Mouse (Mus musculus) Patski (cell line): ENCODE measurements at regions not wholly inside any gene's neighbourhood (a gene's known extent, or its start where the extent isn't known, plus 50 kb on each side); places are given as distances from the start of the nearest gene placed in this dataset.

Experiments
- ATAC-seq: fragments of 100-300 bp; one replicate; pipeline ENCODE4 v1.8.0; 2021
- CTCF ChIA-PET: fragments of 350-600 bp; sonication (Branson Sonifier 250); formaldehyde crosslinking; loops from one replicate; lab custom pipeline; 2022; ENCODE audit warnings: inconsistent platforms; lab: Charles Lee
- POLR2A ChIA-PET: fragments of 350-600 bp; sonication (Branson Sonifier 250); formaldehyde crosslinking; loops from one replicate; lab custom pipeline; 2022; ENCODE audit warnings: antibody characterized with exemption, inconsistent platforms; lab: Charles Lee
- DNase-seq: peaks from one replicate; pipeline ENCODE4 v3.0.0-alpha.2; 2011; ENCODE audit warnings: low read depth, low spot score
- H3K27me3 ChIP-seq: fragments of 371-371 bp; one replicate; pipeline ENCODE4 v1.5.1; 2021
- CTCF ChIP-seq: fragments of 100-300 bp; IDR thresholded peaks from one replicate; pipeline ENCODE4 v1.5.1; 2021
- in situ Hi-C: fragments of 300-500 bp; cut with MboI; formaldehyde crosslinking; loops from 3 replicates; pipeline ENCODE4 v1.11.1; 2018; ENCODE audit warnings: low pct_unique_long_range_greater_than_20kb, mixed read lengths

DNA sequence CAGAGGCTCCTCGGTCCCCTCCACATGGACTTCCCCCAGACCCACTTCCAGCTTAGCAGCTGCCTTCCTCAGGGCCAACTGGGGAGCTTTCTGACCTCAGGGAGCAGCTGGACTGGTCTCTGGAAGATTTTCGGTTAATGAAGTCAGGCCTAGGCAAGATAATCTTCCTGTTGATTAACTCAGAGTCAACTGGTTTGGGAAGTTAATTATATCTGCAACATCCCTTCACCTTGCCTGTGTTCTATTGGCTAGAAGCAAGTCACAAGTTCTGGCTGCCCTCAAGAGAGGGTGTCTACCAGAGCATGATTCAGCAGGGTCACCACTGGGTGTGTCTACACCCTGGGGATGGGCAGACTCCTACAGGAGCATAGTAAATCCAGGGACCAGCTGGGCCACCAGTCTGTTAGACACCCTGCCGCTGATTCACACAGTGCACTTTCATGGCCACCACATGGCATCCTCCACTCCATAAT lies 53.9 kb upstream of the Maml3 start:
- DNase-seq = no peak
- in situ Hi-C loops = no loop called here
- no peak for TF ChIP-seq CTCF
- H3K27me3 ChIP-seq = peaks cover 2% of the 10 kb centered on the region
- ATAC-seq = peak; percentile 12
- POLR2A ChIA-PET = no interaction called here
- CTCF ChIA-PET = interaction anchor here (1.2 kb wide), 1 partner anchor 14 kb away, joined by 3 read pairs; no protein-coding TSS in a partner anchor

DNA sequence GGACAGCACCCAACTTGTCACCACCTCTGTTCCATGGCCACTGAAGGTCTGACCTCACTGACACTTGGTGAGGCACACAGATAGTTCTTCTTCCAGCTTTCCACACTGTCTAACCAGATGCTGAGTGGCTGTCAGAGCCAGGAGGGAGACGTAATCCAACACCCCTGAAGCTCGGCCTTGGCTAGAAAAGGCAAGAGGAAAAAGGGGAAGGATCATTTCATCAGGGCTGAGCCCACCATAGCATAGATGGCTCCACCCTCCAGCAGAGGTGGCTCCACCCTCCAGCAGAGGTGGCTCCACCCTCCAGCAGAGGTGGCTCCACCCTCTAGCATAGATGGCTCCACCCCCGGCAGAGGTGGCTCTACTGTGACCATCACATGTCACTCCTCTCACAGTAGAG lies 56.8 kb upstream of the Maml3 start:
- ChIA-PET CTCF (interaction anchor here (1.5 kb wide), 1 partner anchor 14 kb away, joined by 3 read pairs; no protein-coding TSS in a partner anchor), POLR2A (interaction anchor here (0.8 kb wide), 1 partner anchor 15 kb away, joined by 5 read pairs; no protein-coding TSS in a partner anchor)
- TF ChIP-seq CTCF = no peak
- H3K27me3 ChIP-seq = no peaks in the 10 kb centered on the region
- no peak for ATAC-seq
- in situ Hi-C loops = no loop called here
- DNase-seq = no peak

- ATAC-seq (no peak), DNase-seq (no peak)
- in situ Hi-C loops = no loop called here
- CTCF ChIA-PET = interaction anchor here (2.2 kb wide), 1 partner anchor 9 kb away, joined by 7 read pairs; no protein-coding TSS in a partner anchor
- H3K27me3 ChIP-seq = no peaks in the 10 kb centered on the region
- no peak for TF ChIP-seq CTCF
- POLR2A ChIA-PET = interaction anchor here (1.3 kb wide), 1 partner anchor 12 kb away, joined by 4 read pairs; no protein-coding TSS in a partner anchor
These were observed 59.1 kb upstream of the Maml3 start for GRCm38 (mm10) chr3:52163990-52164389.

GRCm38 (mm10) chr3:52167420-52167819 lies 62.5 kb upstream of the Maml3 start:
- ATAC-seq (no peak), DNase-seq (no peak)
- ChIA-PET POLR2A (no interaction called here), CTCF (interaction anchor here (1.0 kb wide), 1 partner anchor 151 kb away, joined by 3 read pairs; no protein-coding TSS in a partner anchor)
- no peak for TF ChIP-seq CTCF
- no peaks in the 10 kb centered on the region for H3K27me3 ChIP-seq
- in situ Hi-C loops = no loop called here

DNA sequence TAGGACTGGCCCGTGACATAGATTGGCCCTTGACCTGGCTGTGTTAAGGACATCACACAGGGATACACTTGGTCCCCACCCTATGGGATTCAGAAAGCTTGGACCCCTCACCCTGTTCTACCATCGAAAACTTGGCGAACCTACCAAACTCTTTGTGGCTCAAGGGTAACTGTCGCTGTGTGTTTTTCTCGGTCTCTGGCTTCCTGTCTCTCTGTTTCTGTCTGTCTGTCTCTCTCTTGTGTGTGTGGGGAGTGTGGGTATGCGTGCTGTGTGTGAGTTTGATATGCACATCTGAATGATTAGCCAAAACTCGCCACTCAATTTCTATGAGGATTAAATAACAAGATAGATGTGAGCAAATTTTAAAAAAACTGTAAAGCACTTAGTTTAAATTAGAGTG lies 66.0 kb upstream of the Maml3 start:
- no peak for TF ChIP-seq CTCF
- POLR2A ChIA-PET = no interaction called here
- ATAC-seq (no peak), DNase-seq (no peak)
- no peaks in the 10 kb centered on the region for H3K27me3 ChIP-seq
- CTCF ChIA-PET = interaction anchor here (1.5 kb wide), 1 partner anchor 15 kb away, joined by 3 read pairs; no protein-coding TSS in a partner anchor
- in situ Hi-C loops = no loop called here

DNA sequence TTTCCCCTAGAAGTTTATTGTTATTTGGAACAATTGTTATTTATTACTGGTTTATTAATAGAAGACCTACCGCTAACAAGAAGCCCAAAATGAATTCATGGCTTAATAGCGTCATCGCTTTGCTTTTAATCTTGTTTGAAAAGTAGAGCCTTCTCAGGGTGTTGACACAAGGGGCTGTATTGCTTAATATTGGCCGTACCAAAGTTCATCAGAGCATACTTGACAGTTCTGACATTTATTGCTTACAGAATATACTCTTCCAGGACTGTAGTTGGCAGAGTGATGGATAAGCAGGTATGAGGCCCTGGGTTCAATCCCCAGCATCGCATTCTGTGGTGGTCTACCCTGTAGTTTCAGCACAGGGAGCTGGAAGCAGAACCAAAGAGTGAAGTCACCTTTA lies 66.4 kb upstream of the Maml3 start:
- ChIA-PET POLR2A (no interaction called here), CTCF (interaction anchor here (1.5 kb wide), 1 partner anchor 47 kb away, joined by 3 read pairs; no protein-coding TSS in a partner anchor)
- TF ChIP-seq CTCF = no peak
- in situ Hi-C loops = no loop called here
- ATAC-seq (no peak), DNase-seq (no peak)
- H3K27me3 ChIP-seq = no peaks in the 10 kb centered on the region

DNA sequence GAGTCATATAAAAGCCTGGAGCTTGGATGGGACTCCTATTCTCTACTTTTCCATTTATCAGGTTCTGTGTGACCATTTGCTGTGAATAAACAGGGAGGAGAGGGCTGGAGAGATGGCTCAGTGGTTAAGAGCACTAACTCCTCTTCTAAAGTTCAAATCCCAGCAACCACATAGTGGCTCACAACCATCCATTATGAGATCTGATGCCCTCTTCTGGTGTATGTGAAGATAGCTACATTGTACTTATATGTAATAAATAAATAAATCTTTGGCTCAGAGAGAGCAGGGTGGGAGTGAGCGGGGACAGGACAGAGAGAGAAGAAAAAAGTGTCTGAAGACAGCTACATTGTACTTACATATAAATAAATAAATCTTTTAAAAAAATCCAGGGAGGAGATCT lies 68.6 kb upstream of the Maml3 start:
- ChIA-PET CTCF (interaction anchor here (1.3 to 1.5 kb wide), 2 partner anchors 18 to 64 kb away, joined by 4 to 5 read pairs; no protein-coding TSS in a partner anchor), POLR2A (no interaction called here)
- no peaks in the 10 kb centered on the region for H3K27me3 ChIP-seq
- ATAC-seq = no peak
- in situ Hi-C loops = no loop called here
- TF ChIP-seq CTCF = no peak
- no peak for DNase-seq

GRCm38 (mm10) chr3:52176108-52176507 lies 71.2 kb upstream of the Maml3 start:
- ATAC-seq (peak; percentile 45), DNase-seq (peak; percentile 77)
- in situ Hi-C loops = no loop called here
- no peak for TF ChIP-seq CTCF
- no peaks in the 10 kb centered on the region for H3K27me3 ChIP-seq
- POLR2A ChIA-PET = interaction anchor here (0.5 to 1.4 kb wide), 2 partner anchors 12 to 432 kb away, joined by 4 to 7 read pairs; no protein-coding TSS in a partner anchor
- CTCF ChIA-PET = interaction anchor here (1.5 kb wide), 1 partner anchor 21 kb away, joined by 3 read pairs; no protein-coding TSS in a partner anchor

GRCm38 (mm10) chr3:52178851-52179250 lies 74.0 kb upstream of the Maml3 start:
- CTCF ChIA-PET = interaction anchor here (0.6 kb wide), 1 partner anchor 203 kb away, joined by 3 read pairs; no protein-coding TSS in a partner anchor
- DNase-seq = no peak
- no peaks in the 10 kb centered on the region for H3K27me3 ChIP-seq
- no peak for ATAC-seq
- POLR2A ChIA-PET = no interaction called here
- TF ChIP-seq CTCF = no peak
- in situ Hi-C loops = no loop called here

DNA sequence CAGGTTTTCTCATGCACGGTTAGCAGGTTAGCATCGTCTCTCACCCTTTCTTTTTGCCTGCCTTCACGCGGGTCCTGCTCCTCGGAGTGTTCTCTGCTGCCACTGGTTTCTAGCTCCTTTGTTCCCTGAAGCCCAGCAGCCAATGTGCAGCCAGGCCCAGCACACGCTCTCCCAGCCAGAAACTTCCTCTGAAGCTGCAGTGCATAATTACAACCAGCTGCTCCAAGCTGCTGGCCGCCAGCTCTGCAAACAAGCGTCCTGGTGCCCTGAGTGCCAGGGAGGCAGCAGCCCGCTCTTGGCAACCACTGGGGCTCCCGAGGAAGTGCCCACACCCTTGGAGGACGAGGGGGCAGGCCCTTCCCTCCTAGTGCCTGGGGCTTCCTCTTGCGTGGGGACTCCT lies 74.8 kb upstream of the Maml3 start:
- CTCF ChIA-PET = no interaction called here
- no peak for DNase-seq
- no peaks in the 10 kb centered on the region for H3K27me3 ChIP-seq
- TF ChIP-seq CTCF = no peak
- in situ Hi-C loops = no loop called here
- POLR2A ChIA-PET = interaction anchor here (0.6 to 2.2 kb wide), 3 partner anchors 13 to 77 kb away, joined by 4 to 5 read pairs (median 4); no protein-coding TSS in a partner anchor
- no peak for ATAC-seq

DNA sequence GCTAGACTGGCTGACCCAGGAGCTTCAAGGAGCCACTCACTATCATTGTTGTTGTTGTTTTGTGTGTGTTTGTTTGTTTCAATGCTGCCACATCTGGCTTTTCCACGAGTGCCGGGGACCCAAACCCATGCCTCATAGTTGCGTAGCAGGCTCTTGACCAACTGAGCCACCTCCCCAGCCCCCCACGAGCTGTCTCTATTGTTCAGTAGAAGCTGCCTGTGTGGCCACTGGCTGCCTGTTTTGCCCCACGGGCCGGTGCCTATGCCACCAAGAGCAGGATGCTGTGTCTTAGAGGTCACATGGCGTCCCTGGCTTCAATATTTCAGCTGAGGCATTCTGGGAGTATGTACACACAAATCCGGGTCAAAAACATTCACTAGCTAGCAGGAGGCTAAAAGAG lies 75.4 kb upstream of the Maml3 start:
- no peak for TF ChIP-seq CTCF
- ATAC-seq (no peak), DNase-seq (no peak)
- POLR2A ChIA-PET = interaction anchor here (0.6 to 2.2 kb wide), 3 partner anchors 13 to 77 kb away, joined by 4 to 5 read pairs (median 4); no protein-coding TSS in a partner anchor
- H3K27me3 ChIP-seq = no peaks in the 10 kb centered on the region
- CTCF ChIA-PET = interaction anchor here (0.7 kb wide), 1 partner anchor 17 kb away, joined by 4 read pairs; no protein-coding TSS in a partner anchor
- in situ Hi-C loops = no loop called here
